In the genomic region with DNA sequence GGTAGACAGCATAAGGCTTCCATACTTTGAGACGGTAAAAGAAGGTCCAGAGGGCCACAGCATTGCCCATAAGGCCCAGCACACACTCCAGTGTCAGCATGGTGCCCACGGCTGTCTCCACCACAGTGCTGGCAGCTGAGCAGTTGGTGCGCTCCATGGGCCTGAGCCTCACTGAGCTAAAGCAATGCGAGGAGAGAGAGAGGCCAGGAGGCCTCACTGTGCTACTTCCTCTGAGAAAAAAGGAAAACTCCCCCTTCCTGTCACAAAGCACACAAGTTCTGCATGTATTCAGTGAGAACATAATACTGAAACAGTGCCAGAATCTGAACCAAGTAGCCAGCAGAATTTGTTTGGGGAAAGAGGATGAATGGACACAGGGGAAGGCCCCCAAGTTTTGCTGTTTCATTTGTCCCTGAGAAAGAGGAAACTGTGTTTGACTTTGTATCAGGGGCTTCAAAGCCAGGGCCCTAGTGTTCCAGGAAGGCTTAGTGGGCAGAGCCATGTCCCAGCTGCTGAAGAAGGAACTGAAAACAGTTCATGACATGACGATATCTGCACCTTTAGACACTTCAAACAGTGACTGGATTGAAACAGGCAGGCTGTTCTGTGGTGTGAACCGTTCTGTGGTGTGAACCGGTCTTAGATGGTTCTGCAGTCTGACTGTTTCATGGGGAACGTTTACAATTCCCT, we compare ENCODE assay signal across 16 mouse cellular contexts. TPM values are rescaled to one million over a fixed set of nuclear protein-coding genes. Genes with fewer than 3 reads are reported as not detected.
DNase-seq lines count a peak whose midpoint lies in the region; ATAC-seq and TF ChIP-seq lines count a peak whose summit lies in the region.
"Not testable (repeated sequence)": the region's sequence is repeated elsewhere in the genome, so short reads cannot be mapped to it uniquely, and the experiment has no call there.
"Had no signal": no experiment of that assay in that cellular context is flagged by ENCODE, and none has a peak within 500 bp of the region (broad histone marks: within the 10 kb centered on the region; RNA-seq: fewer than 3 reads in every experiment).

A gene (minus strand): TSS at position 173 of the 690 bp plus-strand sequence.

- 74% methylated on average over 3 of the region's 8 CpGs for WGBS in heart, embryonic 12.5 days
- 70% methylated on average over 2 of the region's 8 CpGs for WGBS in hindbrain, embryonic 15.5 days
- WGBS in liver, postnatal 0 days (ENCODE audit: insufficient replicate concordance): no CpG with 5 or more reads among the region's 8 CpGs
- WGBS in lung, postnatal 0 days: no CpG with 5 or more reads among the region's 8 CpGs
- WGBS in midbrain, embryonic 13.5 days: 71% methylated on average over 2 of the region's 8 CpGs

- H3K4me3 ChIP-seq in heart, embryonic 12.5 days; hindbrain, embryonic 15.5 days; liver, postnatal 0 days (ENCODE audit: low read depth, low read length); lung, postnatal 0 days (ENCODE audit: low read depth, low read length); midbrain, embryonic 13.5 days (replicated peaks): not testable (repeated sequence)

- not testable (repeated sequence) for H3K27me3 ChIP-seq in heart, embryonic 12.5 days (replicated peaks); hindbrain, embryonic 15.5 days; liver, postnatal 0 days (ENCODE audit: insufficient read depth, low read length); lung, postnatal 0 days (replicated peaks; ENCODE audit: insufficient read depth, low read length); midbrain, embryonic 13.5 days

- not testable (repeated sequence) for H3K4me1 ChIP-seq in heart, embryonic 12.5 days (replicated peaks); hindbrain, embryonic 15.5 days (replicated peaks); liver, postnatal 0 days (ENCODE audit: insufficient read depth); lung, postnatal 0 days (ENCODE audit: insufficient read depth, low read depth, low read length); midbrain, embryonic 13.5 days (replicated peaks)

- not testable (repeated sequence) for TF ChIP-seq CTCF in liver, postnatal 0 days (IDR thresholded peaks at IDR 0.05; ENCODE audit: low read depth); lung, postnatal 0 days (IDR thresholded peaks at IDR 0.05)

- TF ChIP-seq EP300 in liver, postnatal 0 days (IDR thresholded peaks at IDR 0.05; ENCODE audit: low read depth); lung, postnatal 0 days (IDR thresholded peaks at IDR 0.05): not testable (repeated sequence)

- not testable (repeated sequence) for H3K36me3 ChIP-seq in heart, embryonic 12.5 days; hindbrain, embryonic 15.5 days; liver, postnatal 0 days (replicated peaks; ENCODE audit: insufficient read depth, low read length); lung, postnatal 0 days (ENCODE audit: insufficient read depth, low read length); midbrain, embryonic 13.5 days

- H3K9ac ChIP-seq in heart, embryonic 12.5 days; hindbrain, embryonic 15.5 days; liver, postnatal 0 days (replicated peaks); lung, postnatal 0 days (replicated peaks; ENCODE audit: low read depth); midbrain, embryonic 13.5 days (replicated peaks): not testable (repeated sequence)

- not testable (repeated sequence) for H3K4me2 ChIP-seq in heart, embryonic 12.5 days; hindbrain, embryonic 15.5 days; liver, postnatal 0 days (ENCODE audit: low read depth, low read length); lung, postnatal 0 days (replicated peaks; ENCODE audit: low read depth, low read length); midbrain, embryonic 13.5 days (replicated peaks)

- DNase-seq in heart, adult 11 months: peak; percentile 93
- DNase-seq in liver, postnatal 0 days; lung, postnatal 0 days (ENCODE audit: low spot score): not testable (repeated sequence)

- H3K9me3 ChIP-seq in heart, embryonic 12.5 days (replicated peaks); hindbrain, embryonic 15.5 days; liver, postnatal 0 days (ENCODE audit: low read length); lung, postnatal 0 days (ENCODE audit: low read length); midbrain, embryonic 13.5 days: not testable (repeated sequence)

- peak; percentile 79 for ATAC-seq in common myeloid progenitor, adult 5-6 weeks (replicated peaks; ENCODE audit: low read depth, poor library complexity, severe bottlenecking)
- 0 out of 2 replicates have a peak, but pooled peaks have one; percentile 54 for ATAC-seq in heart, embryonic 12.5 days (ENCODE audit: insufficient number of reproducible peaks, low FRiP score)
- 0 out of 2 replicates have a peak, but pooled peaks have one; percentile 59 for ATAC-seq in hindbrain, embryonic 15.5 days (ENCODE audit: low FRiP score, low read depth)
- ATAC-seq in liver, postnatal 0 days: peak; percentile 40; the same call in 1 of the 2 replicates
- peak; percentile 57 for ATAC-seq in lung, postnatal 0 days
- ATAC-seq in midbrain, embryonic 13.5 days: 0 out of 2 replicates have a peak, but pooled peaks have one; percentile 41

- not testable (repeated sequence) for H3K27ac ChIP-seq in heart, embryonic 12.5 days (ENCODE audit: poor library complexity, severe bottlenecking); hindbrain, embryonic 15.5 days (replicated peaks); liver, postnatal 0 days (ENCODE audit: low read depth); lung, postnatal 0 days (ENCODE audit: low read length); midbrain, embryonic 13.5 days

RNA-seq across cellular contexts. Expression of the gene that starts here (rescaled TPM):
- total RNA-seq in common myeloid progenitor, adult 5-6 weeks (2017): 0.73 TPM in 1 of 2 replicates, not detected in the other
- 0.14 TPM in 1 of 2 replicates, not detected in the other for polyA plus RNA-seq in heart, embryonic 12.5 days (2016; fragmentation: Nextera tagmentation; extraction: Ambion mirVana)
- polyA plus RNA-seq in hindbrain, embryonic 15.5 days (2015; fragmentation: Nextera tagmentation; extraction: Ambion mirVana): 0.22 and 0.35 TPM in 2 replicates
- polyA plus RNA-seq in liver, postnatal 0 days (2015; fragmentation: Nextera tagmentation; extraction: Ambion mirVana): not detected in 2 replicates
- polyA plus RNA-seq in lung, postnatal 0 days (2015; fragmentation: Nextera tagmentation; extraction: Ambion mirVana): not detected in 2 replicates
- not detected in 2 replicates for polyA plus RNA-seq in midbrain, embryonic 13.5 days (2015; fragmentation: Nextera tagmentation; extraction: Ambion mirVana)
- total RNA-seq: adrenal gland, postnatal 14 days; gastrocnemius, adult 2 months; gastrocnemius, postnatal 25 days had no signal
- polyA plus RNA-seq: activated CD4-positive, CD25-positive, alpha-beta regulatory T cell, adult 4 months; C2C12; embryonic facial prominence, embryonic 13.5 days; forebrain, embryonic 12.5 days; intestine, embryonic 15.5 days; Patski had no signal

Comparison
In these comparisons a context has a peak if more than half of its experiments do, and no peak if none do; other contexts are left out.
1. Peak in ATAC-seq in common myeloid progenitor, adult 5-6 weeks; RNA of the gene not detected or under 1 TPM.
2. Peak in ATAC-seq in heart, embryonic 12.5 days; RNA of the gene not detected or under 1 TPM.
3. Peak in ATAC-seq in hindbrain, embryonic 15.5 days; RNA of the gene not detected or under 1 TPM.
4. Peak in ATAC-seq in liver, postnatal 0 days; RNA of the gene not detected or under 1 TPM.
5. Peak in ATAC-seq in lung, postnatal 0 days; RNA of the gene not detected or under 1 TPM.
6. Peak in ATAC-seq in midbrain, embryonic 13.5 days; RNA of the gene not detected or under 1 TPM.